Mouse (Mus musculus): ENCODE measurements around the gene Psg19. TPM values are rescaled to one million over a fixed set of nuclear protein-coding genes. Genes with fewer than 3 reads are reported as not detected.

Psg19 gene
- polyA plus RNA-seq (2015; fragmentation: Nextera tagmentation; extraction: Ambion mirVana), result not detected in 2 replicates

GRCm38 (mm10) chr7:18798420-18798819, at the start of gene Psg19:
Gene Psg19, minus strand, starts transcription at chr7:18798520.

GRCm38 (mm10) chr7:18839865-18840264, 41.5 kb upstream of the Psg19 start, which contains the start of gene Mill2:
Gene Mill2, plus strand, starts transcription at chr7:18839966.

GRCm38 (mm10) chr7:18821507-18821906, 23.2 kb upstream of the Psg19 start, which contains the start of gene Psg17:
Gene Psg17, minus strand, starts transcription at chr7:18821607.

Other genes with a start within 250 kb of the Psg19 start
- not detected in 2 replicates for gene Psg27, start 231.2 kb downstream of the Psg19 start, polyA plus RNA-seq (2015; fragmentation: Nextera tagmentation; extraction: Ambion mirVana)
- not detected in 2 replicates for gene Psg23, start 182.0 kb downstream of the Psg19 start, polyA plus RNA-seq (2015; fragmentation: Nextera tagmentation; extraction: Ambion mirVana)
- gene Psg21, start 141.8 kb downstream of the Psg19 start, polyA plus RNA-seq (2015; fragmentation: Nextera tagmentation; extraction: Ambion mirVana), result not detected in 2 replicates
- not detected in 2 replicates for gene Psg20, start 112.3 kb downstream of the Psg19 start, polyA plus RNA-seq (2015; fragmentation: Nextera tagmentation; extraction: Ambion mirVana)
- gene Psg22, start 80.4 kb downstream of the Psg19 start, polyA plus RNA-seq (2015; fragmentation: Nextera tagmentation; extraction: Ambion mirVana), result not detected in 2 replicates
- gene Psg17, start 23.1 kb upstream of the Psg19 start, polyA plus RNA-seq (2015; fragmentation: Nextera tagmentation; extraction: Ambion mirVana), result 0.06 and 0.10 TPM in 2 replicates
- 2.6 and 3.1 TPM in 2 replicates for gene Mill2, start 41.4 kb upstream of the Psg19 start, polyA plus RNA-seq (2015; fragmentation: Nextera tagmentation; extraction: Ambion mirVana)
- 2.7 and 5.1 TPM in 2 replicates for gene Pglyrp1, start 72.8 kb upstream of the Psg19 start, polyA plus RNA-seq (2015; fragmentation: Nextera tagmentation; extraction: Ambion mirVana)
- gene Ccdc61, start 111.9 kb upstream of the Psg19 start, polyA plus RNA-seq (2015; fragmentation: Nextera tagmentation; extraction: Ambion mirVana), result 11.8 and 12.3 TPM in 2 replicates
- 0.19 and 0.20 TPM in 2 replicates for gene Nova2, start 127.4 kb upstream of the Psg19 start, polyA plus RNA-seq (2015; fragmentation: Nextera tagmentation; extraction: Ambion mirVana)
- not detected in 2 replicates for gene Nanos2, start 188.9 kb upstream of the Psg19 start, polyA plus RNA-seq (2015; fragmentation: Nextera tagmentation; extraction: Ambion mirVana)
- gene Mypop, start 192.7 kb upstream of the Psg19 start, polyA plus RNA-seq (2015; fragmentation: Nextera tagmentation; extraction: Ambion mirVana), result 2.3 and 2.4 TPM in 2 replicates
- 7.5 and 8.1 TPM in 2 replicates for gene Irf2bp1, start 205.5 kb upstream of the Psg19 start, polyA plus RNA-seq (2015; fragmentation: Nextera tagmentation; extraction: Ambion mirVana)
- not detected in 2 replicates for gene Foxa3, start 225.0 kb upstream of the Psg19 start, polyA plus RNA-seq (2015; fragmentation: Nextera tagmentation; extraction: Ambion mirVana)
- 10.3 and 10.6 TPM in 2 replicates for gene Sympk, start 225.9 kb upstream of the Psg19 start, polyA plus RNA-seq (2015; fragmentation: Nextera tagmentation; extraction: Ambion mirVana)

Data from urinary bladder, postnatal 0 days (tissue).